Mouse (Mus musculus): ENCODE data around the gene Tcerg1l. TPM values are rescaled to one million over a fixed set of nuclear protein-coding genes. Genes with fewer than 3 reads are reported as not detected.

Gene Tcerg1l
- 0.25 and 1.4 TPM in 2 replicates for polyA plus RNA-seq (2016; fragmentation: Nextera tagmentation; extraction: Ambion mirVana)

DNA sequence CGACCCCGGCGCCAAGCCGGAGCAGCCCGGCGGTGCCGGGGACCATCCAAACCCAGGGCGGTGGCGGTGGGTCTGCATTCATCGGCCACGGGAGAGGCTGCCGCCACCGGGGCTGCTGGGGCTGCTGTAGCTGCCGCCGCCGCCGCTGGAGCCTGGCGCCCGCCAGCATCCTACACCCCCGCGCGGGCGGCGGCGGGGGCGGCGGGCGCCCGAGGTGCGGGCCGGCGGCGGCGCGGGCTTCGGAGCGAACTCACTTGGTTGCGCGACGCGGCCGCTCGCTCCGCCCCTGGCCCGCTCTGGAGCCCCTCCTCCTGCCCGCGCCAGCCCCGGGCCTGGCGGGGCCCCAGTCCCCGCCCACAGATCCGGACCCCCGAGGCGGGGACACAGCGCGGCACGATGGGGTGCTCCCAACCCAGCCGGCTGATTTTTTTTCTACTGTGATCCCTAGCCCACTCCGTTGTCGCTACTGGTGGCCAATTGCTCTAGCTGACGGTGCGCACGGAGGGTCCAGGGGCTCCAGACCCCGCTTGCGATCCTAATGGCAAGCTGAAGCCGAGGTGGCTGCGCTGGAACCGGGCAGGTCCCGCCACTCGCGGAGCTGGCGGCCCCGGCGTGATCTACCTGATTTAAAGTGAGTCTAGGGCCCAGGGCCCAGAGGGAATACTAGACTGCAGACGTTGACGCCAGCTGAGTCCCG is at the start of gene Tcerg1l:
Gene Tcerg1l (minus strand): TSS at position 246 of the 697 bp plus-strand sequence.
- Histone ChIP-seq H3K4me1 (peaks cover 10% of the 10 kb centered on the region), H3K36me3 (no peaks in the 10 kb centered on the region), H3K4me3 (peak within 1 kb of the TSS; percentile 68), H3K9me3 (no peaks in the 10 kb centered on the region), H3K27ac (no peak within 1 kb of the TSS), H3K27me3 (ENCODE audit: insufficient read depth, poor library complexity, severe bottlenecking) (peaks cover 64% of the 10 kb centered on the region)
- under 1% methylated on average over 68 of the region's 76 CpGs for WGBS
- DNase-seq (ENCODE audit: low spot score), result no peak

DNA sequence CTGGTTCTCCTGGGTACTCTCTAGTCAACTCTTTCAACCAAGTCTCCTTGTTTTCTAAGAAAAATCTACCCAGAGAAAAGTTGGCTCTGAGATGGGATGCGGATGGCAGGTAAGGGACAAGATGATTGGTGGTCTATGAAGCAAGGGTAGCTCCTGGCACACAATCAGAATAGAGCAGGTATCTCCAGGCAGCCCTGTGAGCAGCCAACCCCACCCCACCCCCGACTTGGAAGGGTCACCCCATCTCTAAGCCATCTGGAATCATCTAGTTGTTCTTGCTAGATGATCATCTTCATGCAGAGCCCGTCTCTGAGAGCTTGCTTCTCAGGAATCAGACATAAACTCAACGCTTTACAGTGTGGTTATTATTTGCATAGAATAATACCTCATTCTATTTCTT is 44.6 kb upstream of the Tcerg1l start:
- Histone ChIP-seq H3K27ac (no peak overlapping the region), H3K9me3 (no peaks in the 10 kb centered on the region), H3K36me3 (no peaks in the 10 kb centered on the region), H3K27me3 (ENCODE audit: insufficient read depth, poor library complexity, severe bottlenecking) (no peaks in the 10 kb centered on the region), H3K4me1 (no peaks in the 10 kb centered on the region), H3K4me3 (no peak overlapping the region)
- 75% methylated on average over 4 of the region's 4 CpGs for WGBS
- DNase-seq (ENCODE audit: low spot score), result no peak

DNA sequence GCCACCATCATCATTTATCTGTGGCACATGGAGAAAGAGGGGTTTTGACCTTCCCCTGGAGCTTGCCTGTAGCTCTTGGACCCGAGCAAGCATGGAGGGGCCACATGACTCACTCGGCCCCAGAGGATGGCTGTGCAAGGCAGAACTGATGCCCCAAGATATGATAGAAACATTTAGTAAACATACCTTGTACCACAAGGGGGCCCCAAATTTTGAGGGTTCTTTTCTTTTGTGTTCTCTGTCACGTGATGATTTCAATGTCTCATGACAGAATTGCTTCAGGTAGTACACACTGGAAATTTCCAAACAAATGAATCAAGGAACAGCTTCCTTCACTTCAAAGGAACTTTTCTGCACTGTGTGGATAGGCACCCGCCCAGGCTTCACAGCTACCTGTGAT is 35.0 kb upstream of the Tcerg1l start:
- WGBS, result 60% methylated on average over 4 of the region's 4 CpGs
- H3K27ac ChIP-seq, result no peak overlapping the region
- DNase-seq (ENCODE audit: low spot score), result no peak
- H3K9me3 ChIP-seq, result no peaks in the 10 kb centered on the region
- no peak overlapping the region for H3K4me3 ChIP-seq
- H3K4me1 ChIP-seq, result no peaks in the 10 kb centered on the region
- H3K36me3 ChIP-seq, result no peaks in the 10 kb centered on the region
- H3K27me3 ChIP-seq (ENCODE audit: insufficient read depth, poor library complexity, severe bottlenecking), result no peaks in the 10 kb centered on the region; the same call in 1 of the 2 replicates

DNA sequence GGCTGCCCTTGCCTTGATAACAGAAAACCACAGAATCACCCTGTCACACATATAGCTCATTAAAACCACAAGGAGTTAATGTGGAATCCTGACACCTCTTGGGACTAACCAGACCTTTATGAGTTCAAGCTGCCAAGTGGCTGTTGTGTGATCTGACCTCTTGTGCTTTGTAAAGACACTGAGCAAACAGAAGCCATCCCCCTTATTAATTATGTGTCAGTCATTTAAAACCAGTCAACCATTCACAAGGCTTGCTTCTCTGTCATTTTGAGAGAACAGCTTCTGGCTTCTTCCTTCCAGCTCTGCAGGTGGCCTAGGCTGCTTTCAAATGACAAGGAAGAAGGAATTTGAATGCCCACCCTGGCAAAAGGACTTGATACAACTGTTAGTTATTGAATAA is 33.9 kb upstream of the Tcerg1l start:
- Histone ChIP-seq H3K4me3 (no peak overlapping the region), H3K4me1 (no peaks in the 10 kb centered on the region), H3K9me3 (no peaks in the 10 kb centered on the region), H3K27ac (no peak overlapping the region), H3K27me3 (ENCODE audit: insufficient read depth, poor library complexity, severe bottlenecking) (no peaks in the 10 kb centered on the region; the same call in 1 of the 2 replicates), H3K36me3 (no peaks in the 10 kb centered on the region)
- DNase-seq (ENCODE audit: low spot score), result no peak

DNA sequence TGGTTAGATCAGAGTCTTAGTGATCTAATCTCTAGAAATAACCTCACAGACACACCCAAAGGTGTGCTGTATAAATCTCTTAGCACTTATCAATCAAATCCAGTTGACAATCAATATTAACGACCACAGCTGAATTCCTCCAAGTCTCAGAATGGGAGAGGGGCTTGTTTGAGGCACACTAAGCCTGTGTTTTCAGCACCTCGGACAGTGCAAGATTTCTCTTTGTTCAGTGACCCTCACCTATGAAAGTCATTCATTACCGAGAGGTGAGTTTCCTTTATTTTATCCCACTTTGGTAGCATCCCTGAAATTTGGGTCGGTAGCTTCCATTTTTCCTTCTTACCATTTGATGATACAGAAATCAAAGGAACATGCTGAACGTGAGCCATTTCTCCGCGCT is 32.4 kb upstream of the Tcerg1l start:
- DNase-seq (ENCODE audit: low spot score), result no peak
- Histone ChIP-seq H3K9me3 (no peaks in the 10 kb centered on the region), H3K4me1 (no peaks in the 10 kb centered on the region), H3K27me3 (ENCODE audit: insufficient read depth, poor library complexity, severe bottlenecking) (peaks cover 5% of the 10 kb centered on the region; the same call in 1 of the 2 replicates), H3K4me3 (no peak overlapping the region), H3K27ac (no peak overlapping the region), H3K36me3 (no peaks in the 10 kb centered on the region)
- WGBS, result 57% methylated on average over 7 of the region's 7 CpGs

DNA sequence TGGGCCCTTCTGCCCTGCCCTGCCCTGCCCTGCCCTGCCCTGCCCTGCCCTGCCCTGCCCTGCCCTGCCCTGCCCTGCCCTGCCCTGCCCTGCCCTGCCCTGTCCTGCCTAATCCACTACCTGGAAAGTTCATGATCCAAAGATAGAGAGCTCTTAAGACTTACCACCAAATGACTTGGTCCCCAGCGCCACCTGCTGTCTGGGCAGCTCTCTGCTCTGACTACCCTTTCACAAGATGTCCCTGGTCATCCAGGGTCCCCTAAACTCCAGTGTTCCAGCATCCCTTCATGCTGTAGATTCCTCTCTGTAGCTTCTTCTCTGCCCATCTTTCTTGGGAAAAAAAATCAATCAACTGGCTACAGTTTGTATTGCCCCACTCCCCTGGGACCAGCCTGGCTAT is 31.3 kb upstream of the Tcerg1l start:
- peaks cover 5% of the 10 kb centered on the region; the same call in 1 of the 2 replicates for H3K27me3 ChIP-seq (ENCODE audit: insufficient read depth, poor library complexity, severe bottlenecking)
- no peaks in the 10 kb centered on the region for H3K4me1 ChIP-seq
- no peak overlapping the region for H3K27ac ChIP-seq
- DNase-seq (ENCODE audit: low spot score), result no peak
- H3K36me3 ChIP-seq, result no peaks in the 10 kb centered on the region
- H3K4me3 ChIP-seq, result no peak overlapping the region
- no peaks in the 10 kb centered on the region for H3K9me3 ChIP-seq
- 50% methylated on average over 1 of the region's 1 CpGs for WGBS

DNA sequence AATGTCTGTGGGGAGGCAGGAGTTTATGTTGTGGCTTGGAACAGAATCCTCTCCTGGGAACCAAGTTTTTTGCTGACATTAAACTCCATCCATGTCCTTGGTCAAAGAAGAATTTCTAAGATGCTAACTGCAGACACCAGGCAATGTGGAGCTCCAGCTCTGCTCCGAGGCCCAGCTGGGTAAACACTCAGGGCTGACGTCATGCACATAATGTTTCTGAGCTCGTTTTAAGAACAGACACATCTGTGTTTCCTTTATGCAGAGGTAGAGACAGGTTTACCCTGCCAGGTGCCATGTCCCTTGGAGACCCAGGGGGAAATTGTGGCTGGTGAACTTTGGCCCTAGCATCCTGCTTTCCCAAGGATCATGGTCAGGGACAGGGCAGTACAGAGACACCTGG is 29.9 kb upstream of the Tcerg1l start:
- Histone ChIP-seq H3K4me3 (no peak overlapping the region), H3K27ac (no peak overlapping the region), H3K27me3 (ENCODE audit: insufficient read depth, poor library complexity, severe bottlenecking) (peaks cover 5% of the 10 kb centered on the region; the same call in 1 of the 2 replicates), H3K36me3 (no peaks in the 10 kb centered on the region), H3K9me3 (no peaks in the 10 kb centered on the region), H3K4me1 (no peaks in the 10 kb centered on the region)
- DNase-seq (ENCODE audit: low spot score), result no peak
- 47% methylated on average over 3 of the region's 3 CpGs for WGBS

DNA sequence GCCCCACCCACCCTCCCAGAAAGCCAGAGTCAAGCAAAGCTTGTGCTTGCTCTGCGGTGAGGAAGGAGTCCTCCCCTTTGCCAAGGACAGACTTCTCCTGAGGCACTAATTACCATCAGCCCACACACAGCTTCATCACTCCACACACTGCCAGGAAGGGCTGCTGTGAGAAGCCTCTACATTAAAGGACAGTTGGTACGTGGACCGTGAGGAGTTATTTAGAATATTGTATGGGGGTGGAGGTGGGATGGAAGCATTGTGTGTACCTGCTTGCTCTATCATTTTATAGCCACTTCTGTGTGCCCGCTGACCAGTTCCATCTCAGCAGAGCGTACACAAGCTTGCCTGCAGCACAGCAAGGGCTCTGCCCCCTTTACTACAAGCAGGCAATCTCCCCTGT is 16.0 kb upstream of the Tcerg1l start:
- 77% methylated on average over 5 of the region's 5 CpGs for WGBS

DNA sequence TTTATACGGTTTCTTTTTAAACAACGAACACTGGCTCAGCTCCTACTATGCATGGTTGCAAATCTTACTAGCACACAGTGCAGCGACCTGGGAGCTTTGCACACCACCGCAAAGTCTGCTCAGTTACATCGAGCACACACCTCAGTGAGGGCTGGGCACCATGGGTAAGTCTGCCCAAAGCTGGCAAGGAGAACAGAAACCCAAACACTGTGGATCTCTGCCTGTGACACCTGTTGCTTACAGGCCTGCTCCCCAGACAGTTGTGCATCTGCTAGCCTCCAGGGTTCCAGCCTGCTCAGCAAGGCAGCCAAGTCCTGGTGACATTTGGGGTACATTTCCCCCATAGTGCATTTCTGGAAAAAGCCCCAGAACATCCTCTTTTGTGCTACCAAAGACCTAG is 4.1 kb upstream of the Tcerg1l start:
- 87% methylated on average over 5 of the region's 5 CpGs for WGBS
- Histone ChIP-seq H3K4me1 (peaks cover 10% of the 10 kb centered on the region), H3K9me3 (no peaks in the 10 kb centered on the region), H3K4me3 (no peak overlapping the region), H3K36me3 (no peaks in the 10 kb centered on the region), H3K27ac (no peak overlapping the region), H3K27me3 (ENCODE audit: insufficient read depth, poor library complexity, severe bottlenecking) (peaks cover 52% of the 10 kb centered on the region)
- no peak for DNase-seq (ENCODE audit: low spot score)

More for the DNA sequence above, 16.0 kb upstream of the Tcerg1l start:
- Histone ChIP-seq H3K4me1 (no peaks in the 10 kb centered on the region), H3K9me3 (no peaks in the 10 kb centered on the region), H3K4me3 (no peak overlapping the region), H3K36me3 (no peaks in the 10 kb centered on the region), H3K27ac (no peak overlapping the region), H3K27me3 (ENCODE audit: insufficient read depth, poor library complexity, severe bottlenecking) (0 out of 2 replicates have a peak, but pooled peaks cover 13% of the 10 kb centered on the region)
- DNase-seq (ENCODE audit: low spot score), result no peak

DNA sequence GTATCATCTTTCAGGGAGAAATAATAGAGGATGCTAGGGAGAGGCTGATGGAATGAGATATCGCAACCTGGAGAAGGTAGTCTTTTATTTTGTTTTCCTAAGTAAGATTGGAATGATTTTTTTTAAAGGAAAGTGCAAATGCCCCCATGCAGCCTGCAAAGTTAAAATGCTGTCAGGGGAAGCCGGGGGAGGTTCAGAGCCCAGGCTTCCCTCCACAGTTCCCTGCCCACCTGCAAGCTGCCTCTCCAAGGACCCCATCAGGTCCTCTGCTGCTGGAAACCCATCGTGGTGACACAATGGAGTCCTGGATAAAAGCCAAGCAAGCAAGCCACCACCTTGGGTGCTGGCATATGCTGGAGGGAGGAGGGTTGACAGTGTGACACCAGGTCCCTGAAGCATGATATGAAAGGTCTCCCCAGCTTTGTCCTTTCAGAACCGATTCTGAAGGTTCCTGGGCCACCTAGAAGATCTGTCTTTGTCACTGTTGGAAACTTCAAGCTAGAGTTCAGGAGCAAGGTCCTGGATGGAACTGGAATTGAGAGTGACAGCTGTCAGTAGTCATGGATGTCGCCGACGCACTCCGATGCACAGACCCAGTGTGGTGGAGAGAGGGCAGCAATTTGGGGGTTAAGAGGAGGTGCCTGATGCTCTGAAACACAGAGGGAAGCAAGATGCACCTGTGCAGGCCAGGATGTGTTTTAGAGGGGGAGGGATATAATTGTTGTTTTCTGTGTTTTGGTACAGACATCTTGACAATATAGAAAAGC is 3.2 kb upstream of the Tcerg1l start:
- 78% methylated on average over 8 of the region's 8 CpGs for WGBS
- Histone ChIP-seq H3K4me1 (peaks cover 10% of the 10 kb centered on the region), H3K4me3 (no peak overlapping the region), H3K9me3 (no peaks in the 10 kb centered on the region), H3K27ac (no peak overlapping the region), H3K36me3 (no peaks in the 10 kb centered on the region), H3K27me3 (ENCODE audit: insufficient read depth, poor library complexity, severe bottlenecking) (peaks cover 60% of the 10 kb centered on the region)
- no peak for DNase-seq (ENCODE audit: low spot score)

DNA sequence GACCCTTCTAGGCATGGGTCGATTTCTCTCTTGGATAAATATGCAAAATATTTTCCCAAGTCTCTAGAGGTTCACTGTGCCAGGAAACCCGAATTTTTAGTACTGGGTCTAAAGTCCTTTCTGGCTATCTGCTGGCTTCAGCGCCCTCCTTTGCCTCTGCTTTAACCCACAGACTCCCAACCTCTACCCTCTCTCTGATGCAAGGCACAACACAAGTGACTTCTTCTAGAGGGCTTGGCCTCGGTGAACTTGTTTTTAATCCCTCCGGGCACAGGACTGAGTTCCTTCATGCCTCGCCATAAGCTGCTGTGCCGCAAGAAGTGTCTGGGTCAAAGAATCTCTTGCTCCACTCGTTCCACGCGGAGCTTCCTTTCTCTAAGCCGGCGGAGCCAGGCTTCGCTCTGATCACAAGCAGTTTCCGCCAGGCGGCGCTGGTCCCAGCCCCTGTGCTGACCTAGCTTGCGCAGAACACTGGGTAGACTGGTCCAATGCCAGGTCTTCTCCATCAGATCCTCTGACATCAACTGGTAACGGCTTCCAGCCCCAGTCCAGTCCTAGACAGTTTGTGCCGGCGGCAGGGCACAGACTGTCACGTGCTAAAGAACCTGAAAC is 758 bp upstream of the Tcerg1l start:
- Histone ChIP-seq H3K27ac (no peak overlapping the region), H3K9me3 (no peaks in the 10 kb centered on the region), H3K36me3 (no peaks in the 10 kb centered on the region), H3K27me3 (ENCODE audit: insufficient read depth, poor library complexity, severe bottlenecking) (peaks cover 64% of the 10 kb centered on the region), H3K4me3 (peak overlapping the region; percentile 68), H3K4me1 (peaks cover 10% of the 10 kb centered on the region)
- 3% methylated on average over 21 of the region's 21 CpGs for WGBS
- no peak for DNase-seq (ENCODE audit: low spot score)

DNA sequence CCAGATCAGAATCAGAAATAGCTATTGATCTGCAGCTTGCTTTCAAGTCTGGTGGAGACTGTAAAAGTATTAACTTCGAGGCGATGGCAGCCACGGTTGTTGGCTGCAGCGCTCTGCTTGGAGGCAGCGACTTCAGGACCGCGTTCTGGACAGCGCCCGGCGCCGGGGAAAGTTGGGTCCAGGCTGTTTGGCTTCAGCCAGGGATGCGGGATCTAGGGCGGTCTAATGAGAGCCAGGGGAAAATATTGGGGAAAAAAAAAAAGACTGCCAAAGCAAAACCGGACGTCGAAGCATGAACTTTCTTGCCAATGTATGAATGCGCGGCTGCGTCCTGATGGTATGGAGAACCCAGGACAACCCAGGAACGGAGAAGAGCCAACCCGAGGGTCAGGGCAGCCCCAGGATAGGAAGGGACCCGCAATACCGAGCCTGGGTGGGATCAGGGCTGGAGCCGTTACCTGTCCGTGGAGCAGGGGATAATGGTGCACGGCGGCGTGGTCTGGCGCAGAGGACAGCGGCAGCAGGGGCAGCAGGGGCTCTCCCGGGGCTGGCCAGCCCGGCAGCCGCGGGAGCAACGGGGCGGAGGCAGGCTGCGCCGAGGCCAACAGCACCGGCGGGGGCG is 556 bp downstream of the Tcerg1l start:
- Histone ChIP-seq H3K4me1 (peaks cover 10% of the 10 kb centered on the region), H3K36me3 (no peaks in the 10 kb centered on the region), H3K9me3 (no peaks in the 10 kb centered on the region), H3K4me3 (peak overlapping the region; percentile 68), H3K27ac (no peak overlapping the region), H3K27me3 (ENCODE audit: insufficient read depth, poor library complexity, severe bottlenecking) (peaks cover 64% of the 10 kb centered on the region)
- DNase-seq (ENCODE audit: low spot score), result peak; percentile 79
- WGBS, result under 1% methylated on average over 41 of the region's 41 CpGs

Data from heart, embryonic 10.5 days (tissue).